Mouse (Mus musculus) lung, embryonic 14.5 days (tissue): Measurements from ENCODE around the gene Tbc1d22a. TPM values are rescaled to one million over a fixed set of nuclear protein-coding genes. Genes with fewer than 3 reads are reported as not detected.

Experiments
- ATAC-seq: fragments of 200-750 bp; cut with Nextera tagmentation; 2 replicates; pipeline ENCODE4 v1.8.0; 2017; ENCODE audit warnings: mild to moderate bottlenecking, moderate TSS enrichment, moderate library complexity; ENCODE audit not compliant: insufficient read depth
- DNase-seq: peaks from one replicate; pipeline ENCODE4 v3.0.0-alpha.2; 2015
- H3K27ac ChIP-seq: fragments of 300-500 bp; sonication (generic); 2 replicates; pipeline ENCODE4 v1.5.1; 2014; ENCODE audit warnings: low read depth, mild to moderate bottlenecking, moderate library complexity
- H3K27me3 ChIP-seq: fragments of 300-500 bp; sonication (generic); 2 replicates; pipeline ENCODE4 v1.6.1; 2014; ENCODE audit warnings: low read length, control low read depth; ENCODE audit not compliant: insufficient read depth
- H3K36me3 ChIP-seq: fragments of 300-500 bp; sonication (generic); 2 replicates; pipeline ENCODE4 v1.6.1; 2014; ENCODE audit warnings: control low read depth; ENCODE audit not compliant: insufficient read depth
- H3K4me1 ChIP-seq: fragments of 300-500 bp; sonication (generic); 2 replicates; pipeline ENCODE4 v1.6.1; 2014; ENCODE audit warnings: antibody characterized with exemption, control low read depth; ENCODE audit not compliant: insufficient read depth
- H3K4me2 ChIP-seq: fragments of 300-500 bp; sonication (generic); 2 replicates; pipeline ENCODE4 v1.6.1; 2014; ENCODE audit warnings: mild to moderate bottlenecking
- H3K4me3 ChIP-seq: fragments of 300-500 bp; sonication (generic); 2 replicates; pipeline ENCODE4 v1.5.1; 2014; ENCODE audit warnings: low read depth, low read length
- H3K9ac ChIP-seq: fragments of 300-500 bp; sonication (generic); 2 replicates; pipeline ENCODE4 v1.6.1; 2014
- H3K9me3 ChIP-seq: fragments of 300-500 bp; sonication (generic); 2 replicates; pipeline ENCODE4 v1.6.1; 2016; ENCODE audit warnings: low read depth, low read length, control low read depth
- CTCF ChIP-seq: IDR thresholded peaks from 2 replicates; pipeline ENCODE4 v1.5.1; 2016; ENCODE audit warnings: antibody characterized with exemption, low read depth
- WGBS: fragments of 180-500 bp; shearing (Covaris S2); extraction: QIAGEN DNeasy Blood & Tissue Kit; methylation state at CpG from one replicate; pipeline ENCODE4 v1.1.7; 2014; 5-methylcytosine and 5-hydroxymethylcytosine counted together
- polyA plus RNA-seq: library from polyadenylated mRNA; unstranded; fragments of >200 nt; fragmentation: Nextera tagmentation; extraction: Ambion mirVana; gene quantifications from 2 replicates; pipeline ENCODE4 v1.2.1, GENCODE M21; 2014

Tbc1d22a gene
- polyA plus RNA-seq, 1 experiment from 2014 or later, result 10.6 TPM

- no peak overlapping the region for H3K27ac ChIP-seq
- DNase-seq (peak; percentile 21), ATAC-seq (peak; percentile 25; the same call in 1 of the 2 replicates)
- H3K4me1 ChIP-seq, result peaks cover 16% of the 10 kb centered on the region
- no peak overlapping the region for H3K4me2 ChIP-seq
- no peaks in the 10 kb centered on the region for H3K9me3 ChIP-seq
- no peak overlapping the region for H3K4me3 ChIP-seq
- no peaks in the 10 kb centered on the region for H3K27me3 ChIP-seq
- TF ChIP-seq CTCF, result no peak
- no peaks in the 10 kb centered on the region for H3K36me3 ChIP-seq
- WGBS, result 53% methylated on average over 4 of the region's 4 CpGs
- no peak overlapping the region for H3K9ac ChIP-seq
Measured at GRCm38 (mm10) chr15:86280137-86280536, 65.9 kb downstream of the Tbc1d22a start.

- WGBS, result 90% methylated on average over 1 of the region's 1 CpGs
- ATAC-seq, result no peak
- H3K4me1 ChIP-seq, result peaks cover 10% of the 10 kb centered on the region; the same call in 1 of the 2 replicates
- H3K27me3 ChIP-seq, result no peaks in the 10 kb centered on the region
- H3K9ac ChIP-seq, result no peak overlapping the region
- H3K9me3 ChIP-seq, result no peaks in the 10 kb centered on the region
- no peak overlapping the region for H3K4me2 ChIP-seq
- no peak overlapping the region for H3K27ac ChIP-seq
- no peak for DNase-seq
- no peak for TF ChIP-seq CTCF
- H3K4me3 ChIP-seq, result no peak overlapping the region
- no peaks in the 10 kb centered on the region for H3K36me3 ChIP-seq
Measured at GRCm38 (mm10) chr15:86283238-86283637, 69.0 kb downstream of the Tbc1d22a start.

DNA sequence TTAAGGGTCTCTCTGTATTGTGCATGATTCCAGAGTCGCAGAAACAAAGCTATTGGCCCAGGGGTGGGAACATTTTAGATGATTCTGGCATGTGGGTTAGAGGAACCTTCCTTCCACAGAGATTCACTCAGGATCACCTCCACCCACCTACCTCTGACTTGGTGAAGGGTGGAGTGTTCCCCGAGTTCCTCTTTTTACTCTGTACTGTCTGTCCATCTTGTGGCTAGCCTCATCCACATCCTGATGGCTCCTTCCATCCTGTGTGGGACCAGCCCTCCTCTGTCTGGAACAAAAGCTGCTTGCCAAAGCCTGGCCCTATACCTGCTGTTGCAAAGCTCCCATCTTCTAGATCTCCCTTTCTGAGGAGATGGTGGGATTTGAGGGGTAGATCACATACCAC is 71.0 kb downstream of the Tbc1d22a start:
- Histone ChIP-seq H3K27me3 (no peaks in the 10 kb centered on the region), H3K4me3 (no peak overlapping the region), H3K4me2 (no peak overlapping the region), H3K36me3 (no peaks in the 10 kb centered on the region), H3K4me1 (no peaks in the 10 kb centered on the region), H3K9me3 (no peaks in the 10 kb centered on the region), H3K27ac (no peak overlapping the region), H3K9ac (no peak overlapping the region)
- DNase-seq (no peak), ATAC-seq (no peak)
- WGBS, result 78% methylated on average over 2 of the region's 2 CpGs
- TF ChIP-seq CTCF, result no peak

GRCm38 (mm10) chr15:86290074-86290473 is 75.8 kb downstream of the Tbc1d22a start:
- H3K36me3 ChIP-seq, result no peaks in the 10 kb centered on the region
- no peak overlapping the region for H3K4me3 ChIP-seq
- TF ChIP-seq CTCF, result no peak
- no peaks in the 10 kb centered on the region for H3K9me3 ChIP-seq
- no peak overlapping the region for H3K4me2 ChIP-seq
- no peak overlapping the region for H3K9ac ChIP-seq
- H3K4me1 ChIP-seq, result no peaks in the 10 kb centered on the region
- no peaks in the 10 kb centered on the region for H3K27me3 ChIP-seq
- 62% methylated on average over 3 of the region's 3 CpGs for WGBS
- H3K27ac ChIP-seq, result no peak overlapping the region
- DNase-seq (no peak), ATAC-seq (no peak)

DNA sequence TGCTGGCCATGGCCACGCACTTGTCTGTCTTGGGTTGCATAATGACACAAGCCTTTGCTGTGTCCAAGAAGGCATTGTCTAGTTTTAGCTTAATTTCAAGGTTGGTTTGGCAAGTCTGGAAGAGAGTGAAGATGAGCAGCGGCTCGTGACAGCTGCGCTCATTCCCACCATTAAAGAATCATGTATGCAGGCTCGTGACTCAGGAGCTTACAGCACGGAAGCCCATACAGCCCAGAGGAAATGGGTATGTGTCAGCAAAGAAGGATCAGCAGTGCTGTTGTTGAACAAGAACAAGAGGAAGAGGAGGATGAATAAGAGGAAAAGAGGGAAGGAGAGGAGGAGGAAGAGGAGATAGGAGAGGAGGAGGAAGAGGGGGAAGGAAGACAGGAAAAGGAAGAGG is 78.0 kb downstream of the Tbc1d22a start:
- ATAC-seq, result no peak
- Histone ChIP-seq H3K4me3 (no peak overlapping the region), H3K4me1 (no peaks in the 10 kb centered on the region), H3K9me3 (no peaks in the 10 kb centered on the region), H3K9ac (no peak overlapping the region), H3K36me3 (no peaks in the 10 kb centered on the region), H3K4me2 (no peak overlapping the region), H3K27ac (no peak overlapping the region), H3K27me3 (no peaks in the 10 kb centered on the region)
- DNase-seq, result no peak
- TF ChIP-seq CTCF, result no peak
- WGBS, result 83% methylated on average over 6 of the region's 6 CpGs

- Histone ChIP-seq H3K27me3 (no peaks in the 10 kb centered on the region), H3K4me3 (no peak overlapping the region), H3K9ac (no peak overlapping the region), H3K36me3 (no peaks in the 10 kb centered on the region), H3K27ac (no peak overlapping the region), H3K9me3 (no peaks in the 10 kb centered on the region), H3K4me2 (no peak overlapping the region), H3K4me1 (no peaks in the 10 kb centered on the region)
- TF ChIP-seq CTCF, result no peak
- ATAC-seq (no peak), DNase-seq (no peak)
- WGBS, result 86% methylated on average over 3 of the region's 3 CpGs
Measured at GRCm38 (mm10) chr15:86294426-86294825, 80.2 kb downstream of the Tbc1d22a start.

DNA sequence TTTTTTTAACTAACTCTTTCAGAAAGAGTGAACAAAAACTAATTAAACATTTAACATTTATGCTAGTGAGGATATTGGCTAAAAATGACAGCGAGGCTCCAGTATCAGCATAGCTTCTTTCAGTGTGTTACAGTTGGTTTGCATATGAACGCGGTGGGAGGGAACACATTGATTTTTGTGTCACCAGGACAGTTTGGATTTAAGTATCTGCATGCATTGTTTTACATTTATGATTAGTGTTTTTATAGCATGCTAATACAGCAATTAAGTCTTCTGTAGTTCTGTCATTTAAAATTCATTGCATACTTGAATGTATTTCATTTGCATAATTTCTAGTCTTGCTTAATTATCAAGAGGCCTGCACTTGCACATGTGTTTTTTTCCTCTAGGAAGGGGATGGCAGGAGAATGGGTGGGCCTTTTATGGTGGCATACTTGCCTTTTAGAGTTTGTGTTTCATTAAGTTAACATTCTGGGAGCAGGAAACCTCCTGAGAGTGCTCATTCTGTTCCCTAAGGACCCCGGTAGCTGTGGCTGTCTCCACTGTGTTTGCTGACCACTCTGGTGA is 81.5 kb downstream of the Tbc1d22a start:
- H3K9ac ChIP-seq, result no peak overlapping the region
- 65% methylated on average over 4 of the region's 4 CpGs for WGBS
- H3K27ac ChIP-seq, result no peak overlapping the region
- no peaks in the 10 kb centered on the region for H3K36me3 ChIP-seq
- no peak for ATAC-seq
- H3K4me3 ChIP-seq, result no peak overlapping the region
- H3K9me3 ChIP-seq, result no peaks in the 10 kb centered on the region
- H3K27me3 ChIP-seq, result no peaks in the 10 kb centered on the region
- no peak for DNase-seq
- TF ChIP-seq CTCF, result no peak
- H3K4me2 ChIP-seq, result no peak overlapping the region
- H3K4me1 ChIP-seq, result no peaks in the 10 kb centered on the region
